Mouse (Mus musculus) leukemia stem cell, adult 10-12 weeks (primary cell): Measurements from ENCODE around the gene 2210011C24Rik. TPM values are rescaled to one million over a fixed set of nuclear protein-coding genes. Genes with fewer than 3 reads are reported as not detected.

Experiments used
- polyA plus RNA-seq: library from polyadenylated mRNA; stranded (reverse); fragments of >175 nt; gene quantifications from 2 replicates; pipeline ENCODE4 v1.2.3, GENCODE M21; 2012; ENCODE audit warnings: low replicate concordance

The 2210011C24Rik gene
- polyA plus RNA-seq = 2.3 TPM in 1 of 2 replicates, not detected in the other

DNA sequence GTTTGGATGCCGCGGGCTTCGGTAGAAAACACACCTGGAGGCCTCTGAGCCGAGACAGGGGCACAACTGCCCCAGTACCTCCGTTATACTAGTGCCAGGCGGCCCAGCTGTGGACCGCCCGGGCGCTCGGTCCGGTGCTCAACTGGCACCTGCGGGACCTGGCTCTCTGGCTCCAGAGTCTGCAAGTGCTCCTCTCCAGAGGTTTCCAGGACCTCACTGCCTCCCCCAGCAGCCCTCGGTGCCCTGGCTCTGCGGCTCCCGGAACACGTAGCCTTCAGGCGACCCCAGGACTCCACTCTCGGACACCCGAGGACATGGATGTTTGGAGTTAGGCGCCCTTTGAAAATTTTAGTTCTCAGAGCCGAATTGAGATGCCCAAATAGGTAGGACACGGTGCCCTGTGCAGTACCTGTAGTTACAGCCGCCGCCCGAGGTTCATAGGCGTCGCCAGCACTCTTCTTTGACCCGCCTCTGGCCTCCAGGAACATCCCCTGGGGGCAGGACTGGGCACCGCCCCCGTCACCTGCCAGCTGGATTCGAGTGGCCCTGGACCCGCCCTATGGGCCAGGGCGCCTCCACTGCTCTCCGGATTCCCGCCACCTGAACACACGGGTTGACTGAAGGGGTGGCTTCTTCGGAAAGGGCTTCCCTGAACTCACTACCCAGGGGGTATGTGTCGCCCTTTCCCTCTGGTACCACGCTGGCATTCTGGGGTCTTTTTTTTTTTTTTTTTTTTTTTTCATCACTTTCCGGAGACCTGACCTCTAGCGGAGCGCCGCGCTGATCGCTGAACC is at the start of gene 2210011C24Rik:
2210011C24Rik (minus strand) TSS at position 467 of the 794 bp plus-strand sequence.

DNA sequence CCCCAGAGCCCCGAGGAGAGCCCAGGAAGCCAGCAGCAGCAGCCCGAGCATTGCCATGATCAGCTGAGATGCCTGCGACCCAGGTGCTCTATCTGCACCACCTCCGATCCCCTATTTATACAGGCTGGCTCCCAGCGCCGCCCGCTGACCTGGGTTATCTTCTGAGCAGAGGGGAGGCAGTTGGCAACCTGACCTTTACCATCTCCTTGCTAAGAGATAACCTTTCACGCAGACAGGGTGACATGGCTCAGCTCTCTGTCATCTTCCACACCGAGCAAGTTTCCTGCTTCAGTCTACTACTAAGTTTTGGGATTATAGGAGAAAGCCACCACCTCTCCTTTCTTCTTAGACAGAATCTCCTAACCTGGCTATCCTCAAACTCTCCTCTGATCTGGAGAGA is 32.9 kb upstream of the 2210011C24Rik start, which contains the start of gene Rln3:
Rln3 (minus strand) TSS at position 101 of the 400 bp plus-strand sequence.

DNA sequence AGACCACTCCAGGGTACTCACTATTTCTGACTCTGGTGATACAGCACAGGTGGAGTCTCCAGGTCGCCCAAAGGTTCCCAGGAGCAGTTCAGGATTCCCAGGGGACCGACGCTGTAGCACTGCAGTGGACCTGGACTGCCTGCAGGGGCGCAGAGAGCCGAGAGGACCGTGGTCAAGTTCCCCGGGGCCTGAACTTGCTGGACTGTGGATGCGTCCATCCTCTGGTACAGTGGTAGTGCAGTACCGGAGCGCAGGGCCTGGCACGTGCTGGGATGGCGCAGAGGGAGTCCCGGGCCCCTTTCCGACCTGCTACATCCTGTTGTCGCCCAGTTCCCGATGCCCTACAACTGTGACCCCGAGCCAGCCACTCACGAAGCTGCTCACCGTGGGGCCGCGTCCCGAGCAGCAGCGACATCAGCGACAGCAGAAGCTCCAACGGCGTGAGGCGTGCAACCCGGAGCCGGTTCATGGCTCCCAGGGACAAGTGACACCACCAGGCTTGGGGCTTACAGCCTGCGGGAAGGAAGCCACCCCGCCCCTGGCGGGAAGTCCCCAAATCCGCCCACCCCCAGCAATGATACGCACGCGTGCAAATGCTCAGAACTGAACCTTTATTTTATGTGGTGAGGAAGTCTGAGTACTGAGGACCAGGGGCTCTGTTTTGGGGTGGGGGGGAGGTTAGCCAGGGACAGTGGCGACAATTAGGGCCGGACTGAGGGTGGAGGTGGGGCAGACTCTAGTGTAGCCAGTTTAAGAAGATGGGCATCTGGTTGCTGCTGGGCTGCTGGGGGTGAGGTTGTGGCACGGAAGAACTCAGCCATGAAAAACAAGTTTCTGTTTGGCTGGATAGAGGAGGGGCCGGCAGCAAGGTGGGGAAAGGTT is 30.3 kb upstream of the 2210011C24Rik start, which contains the start of gene Il27ra:
Il27ra (minus strand) TSS at position 524 of the 882 bp plus-strand sequence.

DNA sequence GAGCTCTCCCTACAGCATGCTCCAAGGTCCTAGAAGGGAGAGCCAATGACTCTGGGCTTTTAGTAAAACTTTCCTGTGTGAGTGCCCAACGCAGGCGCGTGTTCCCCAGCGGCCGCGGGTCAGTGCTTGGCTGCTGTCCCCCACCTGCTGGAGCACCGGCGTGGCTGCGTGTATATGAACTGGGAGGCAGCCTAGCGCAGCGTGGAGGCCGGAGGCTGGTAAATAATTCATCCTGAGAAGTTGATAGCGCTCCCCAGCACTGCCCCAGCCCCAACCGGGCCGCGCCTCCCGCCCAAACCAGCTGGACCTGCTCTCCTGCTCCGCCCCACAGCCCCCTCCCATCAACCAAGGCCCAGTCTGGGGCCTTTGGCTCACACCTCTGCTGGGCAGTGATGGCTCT is 9.1 kb upstream of the 2210011C24Rik start, which contains the start of gene Palm3:
Palm3 (plus strand) TSS at position 376 of the 400 bp plus-strand sequence.

DNA sequence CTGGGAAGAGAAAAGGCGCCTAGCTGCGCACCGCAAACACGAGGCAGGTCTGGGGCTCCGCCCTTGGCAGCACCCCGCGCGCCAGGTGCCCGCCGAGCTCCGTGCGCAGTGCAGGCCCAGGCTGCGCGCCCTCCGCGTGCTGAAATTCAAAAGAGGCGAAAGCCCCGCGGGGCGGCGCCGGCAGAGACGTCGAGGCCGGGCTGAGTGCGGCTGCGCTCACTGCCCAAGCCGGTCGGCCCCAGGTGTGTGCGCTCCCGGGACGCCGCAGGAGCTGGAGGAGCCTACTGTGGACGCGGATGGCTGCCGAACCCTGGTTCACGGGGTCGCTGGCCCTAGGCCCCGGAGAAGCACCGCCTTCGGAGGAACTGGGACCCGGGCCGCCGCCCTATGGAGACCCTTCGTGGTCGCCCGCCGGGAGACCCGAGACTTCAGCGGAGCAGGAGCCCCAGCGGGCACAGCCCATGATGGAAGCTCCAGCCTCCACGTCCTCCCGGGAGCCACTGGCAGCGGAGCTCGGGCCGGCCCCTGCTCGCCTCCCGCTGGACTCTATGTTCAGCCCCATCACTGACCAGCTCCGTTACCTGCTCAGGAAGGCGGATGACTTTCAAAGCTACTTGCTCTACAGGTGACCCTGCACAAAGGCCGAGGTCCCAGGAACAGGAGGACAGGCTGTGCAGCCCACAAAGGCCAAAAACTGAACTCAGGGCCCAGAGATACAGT is 10.5 kb downstream of the 2210011C24Rik start, which contains the start of gene 1700067K01Rik:
1700067K01Rik (plus strand) TSS at position 222 of the 720 bp plus-strand sequence.

DNA sequence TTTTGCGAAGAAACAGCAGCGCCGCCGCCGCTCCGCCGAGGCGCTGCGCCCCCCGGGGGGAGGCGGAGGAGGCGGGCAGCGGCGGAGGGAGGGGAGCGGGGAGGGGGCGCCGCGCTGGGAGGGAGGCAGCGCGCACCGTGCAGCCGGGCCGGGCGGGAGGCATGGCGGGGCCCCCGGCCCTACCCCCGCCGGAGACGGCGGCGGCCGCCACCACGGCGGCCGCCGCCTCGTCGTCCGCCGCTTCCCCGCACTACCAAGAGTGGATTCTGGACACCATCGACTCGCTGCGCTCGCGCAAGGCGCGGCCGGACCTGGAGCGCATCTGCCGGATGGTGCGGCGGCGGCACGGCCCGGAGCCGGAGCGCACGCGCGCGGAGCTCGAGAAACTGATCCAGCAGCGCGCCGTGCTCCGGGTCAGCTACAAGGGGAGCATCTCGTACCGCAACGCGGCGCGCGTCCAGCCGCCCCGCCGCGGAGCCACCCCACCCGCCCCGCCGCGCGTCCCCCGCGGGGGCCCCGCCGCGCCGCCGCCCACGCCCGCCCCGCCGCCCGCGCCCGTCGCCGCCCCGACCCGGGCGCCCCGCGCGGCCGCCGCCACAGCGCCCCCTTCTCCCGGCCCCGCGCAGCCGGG is 14.3 kb downstream of the 2210011C24Rik start, which contains the start of gene Samd1:
Samd1 (plus strand) TSS at position 162 of the 631 bp plus-strand sequence.

DNA sequence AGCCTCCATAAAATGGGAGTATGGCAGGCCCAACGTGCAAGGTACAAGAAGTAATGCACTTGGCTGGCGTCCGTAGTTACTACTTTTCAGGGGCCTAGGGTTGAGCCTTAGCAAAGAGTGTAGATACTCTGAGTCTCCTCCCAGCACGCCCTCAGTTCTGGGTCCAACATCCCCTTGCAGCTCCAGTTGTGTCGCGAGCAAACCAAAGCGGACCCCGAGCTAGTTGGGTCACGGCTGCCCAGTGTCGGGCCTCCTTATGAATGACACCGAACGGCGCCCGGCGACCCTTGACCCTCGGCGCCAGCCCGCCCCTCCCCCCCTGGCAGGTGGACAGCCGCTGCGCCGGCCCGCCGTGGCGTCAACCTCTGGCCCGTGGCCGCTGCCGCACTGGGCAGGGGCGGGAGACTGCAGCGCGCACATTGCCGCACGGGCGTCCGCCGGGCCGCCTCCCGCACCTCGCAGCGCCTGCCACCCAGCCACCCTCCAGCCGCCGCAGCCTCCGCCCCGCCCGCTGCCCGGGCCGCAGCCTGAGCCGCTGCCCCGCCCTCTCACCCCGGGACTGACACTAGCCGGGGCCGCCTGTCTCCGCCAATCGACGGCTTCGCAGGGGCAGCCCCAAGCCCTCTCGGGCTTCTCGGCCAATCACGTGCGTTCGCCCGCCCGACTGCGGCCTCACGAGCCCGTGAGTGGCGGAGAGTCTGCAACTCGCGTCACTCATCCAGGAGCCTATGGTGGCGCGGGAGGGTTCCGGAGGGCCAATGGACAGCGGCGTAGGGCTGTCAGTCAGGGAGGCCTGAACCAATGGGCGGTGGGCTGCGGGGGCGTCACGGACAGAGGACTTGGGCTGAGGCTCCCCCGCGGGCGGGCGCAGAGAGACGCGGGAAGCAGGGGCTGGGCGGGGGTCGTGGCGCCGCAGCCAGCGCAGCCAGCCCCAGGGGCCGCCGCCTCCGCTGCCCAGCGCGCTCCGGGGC is 39.5 kb downstream of the 2210011C24Rik start, which contains the start of gene Prkaca:
Prkaca (plus strand) TSS at position 844 of the 971 bp plus-strand sequence.

Other genes starting within 250 kb of the 2210011C24Rik start
- gene Adgrl1, start 112.1 kb downstream of the 2210011C24Rik start, polyA plus RNA-seq = 5.1 and 10.6 TPM in 2 replicates
- gene Gm10644, start 57.0 kb downstream of the 2210011C24Rik start, polyA plus RNA-seq = 0.38 and 0.43 TPM in 2 replicates
- gene Asf1b, start 56.7 kb downstream of the 2210011C24Rik start, polyA plus RNA-seq = 16.9 and 197 TPM in 2 replicates
- gene Prkaca, start 39.2 kb downstream of the 2210011C24Rik start, polyA plus RNA-seq = 25.3 and 27.4 TPM in 2 replicates
- 246 and 385 TPM in 2 replicates for gene Samd1, start 14.5 kb downstream of the 2210011C24Rik start, polyA plus RNA-seq
- 4.9 and 12.0 TPM in 2 replicates for gene 1700067K01Rik, start 10.7 kb downstream of the 2210011C24Rik start, polyA plus RNA-seq
- gene Palm3, start 9.3 kb upstream of the 2210011C24Rik start, polyA plus RNA-seq = 0.32 TPM in 1 of 2 replicates, not detected in the other
- 19.2 and 26.2 TPM in 2 replicates for gene Il27ra, start 30.4 kb upstream of the 2210011C24Rik start, polyA plus RNA-seq
- 1.0 TPM in 1 of 2 replicates, not detected in the other for gene Rln3, start 32.8 kb upstream of the 2210011C24Rik start, polyA plus RNA-seq
- not detected in 2 replicates for gene Gm10643, start 53.0 kb upstream of the 2210011C24Rik start, polyA plus RNA-seq
- gene Rfx1, start 54.7 kb upstream of the 2210011C24Rik start, polyA plus RNA-seq = 44.9 and 60.3 TPM in 2 replicates
- 51.9 and 103 TPM in 2 replicates for gene Dcaf15, start 92.6 kb upstream of the 2210011C24Rik start, polyA plus RNA-seq
- 3.5 and 5.2 TPM in 2 replicates for gene Podnl1, start 113.8 kb upstream of the 2210011C24Rik start, polyA plus RNA-seq
- gene Cc2d1a, start 135.8 kb upstream of the 2210011C24Rik start, polyA plus RNA-seq = 22.7 and 43.1 TPM in 2 replicates
- gene 4930432K21Rik, start 135.9 kb upstream of the 2210011C24Rik start, polyA plus RNA-seq = 0.39 and 0.42 TPM in 2 replicates
- gene Nanos3, start 173.0 kb upstream of the 2210011C24Rik start, polyA plus RNA-seq = not detected in 2 replicates
- 5.2 and 15.7 TPM in 2 replicates for gene Zswim4, start 224.9 kb upstream of the 2210011C24Rik start, polyA plus RNA-seq
- 92.1 and 138 TPM in 2 replicates for gene D8Ertd738e, start 237.5 kb upstream of the 2210011C24Rik start, polyA plus RNA-seq
- gene Mri1, start 245.2 kb upstream of the 2210011C24Rik start, polyA plus RNA-seq = 60.6 and 86.4 TPM in 2 replicates